Mouse (Mus musculus) forebrain, embryonic 16.5 days (tissue): ENCODE measurements around the gene Stk39. TPM values are rescaled to one million over a fixed set of nuclear protein-coding genes. Genes with fewer than 3 reads are reported as not detected.

Experiments used
- polyA plus RNA-seq: library from polyadenylated mRNA; unstranded; fragments of >200 nt; fragmentation: Nextera tagmentation; extraction: Ambion mirVana; gene quantifications from 2 replicates; pipeline ENCODE4 v1.2.1, GENCODE M21; 2015

Stk39 gene
- polyA plus RNA-seq, 1 experiment from 2014 or later = 18.3 TPM

Other genes starting within 250 kb of the Stk39 start
- not detected in 2 replicates for gene 4933409G03Rik, start 110.1 kb upstream of the Stk39 start, polyA plus RNA-seq
- gene 4932414N04Rik, start 184.2 kb upstream of the Stk39 start, polyA plus RNA-seq = not detected in 2 replicates